Mouse (Mus musculus) CH12.LX (cell line): ENCODE results near the gene Tmem222. TPM values are rescaled to one million over a fixed set of nuclear protein-coding genes. Genes with fewer than 3 reads are reported as not detected.

Experiments
- DNase-seq: peaks from one replicate; pipeline ENCODE4 v3.0.0-alpha.2; 2013; ENCODE audit errors: extremely low read depth
- H3K27ac ChIP-seq: 2 replicates; pipeline ENCODE4 v1.5.1; 2012; ENCODE audit warnings: low read depth, mild to moderate bottlenecking, control low read depth, moderate library complexity; ENCODE audit not compliant: insufficient read depth
- H3K27me3 ChIP-seq: replicated peaks from 2 replicates; pipeline ENCODE3; 2012; ENCODE audit warnings: inconsistent platforms
- H3K36me3 ChIP-seq, 2 experiments: replicated peaks in 1 of 2; 2 replicates each; pipeline versions ENCODE3 to v1.6.1; 2012; ENCODE audit warnings: inconsistent platforms in 1 of 2, low read length in 1 of 2, mild to moderate bottlenecking in 1 of 2, mixed read lengths in 1 of 2, moderate library complexity in 1 of 2; ENCODE audit not compliant: control insufficient read depth in 1 of 2, insufficient read depth in 1 of 2
- H3K4me1 ChIP-seq, 2 experiments: 2 replicates each; pipeline ENCODE4 v1.6.1; 2012; ENCODE audit warnings: inconsistent platforms in 1 of 2, moderate library complexity in 1 of 2; ENCODE audit not compliant: insufficient read depth in 2 of 2, control insufficient read depth in 1 of 2
- H3K4me2 ChIP-seq: 2 replicates; pipeline ENCODE4 v1.6.1; 2012; ENCODE audit warnings: low read depth, mild to moderate bottlenecking, control low read depth; ENCODE audit not compliant: poor library complexity, insufficient read depth, severe bottlenecking
- H3K4me3 ChIP-seq, 3 experiments: fragments of 150-350 bp in 1 of 3; sonication (generic) in 1 of 3; replicated peaks in 1 of 3; 2 replicates each; pipeline versions ENCODE3 to v1.5.1; 2011 to 2012; ENCODE audit warnings: low read depth in 2 of 3, low read length in 2 of 3, mild to moderate bottlenecking in 2 of 3, moderate library complexity in 2 of 3, control low read depth in 1 of 3, improper control_type of control experiment in 1 of 3, inconsistent platforms in 1 of 3, mixed read lengths in 1 of 3; ENCODE audit not compliant: poor library complexity in 1 of 3
- H3K79me2 ChIP-seq: replicated peaks from 2 replicates; pipeline ENCODE4 v1.6.1; 2012; ENCODE audit warnings: mild to moderate bottlenecking, moderate library complexity; ENCODE audit not compliant: control insufficient read depth, poor library complexity, insufficient read depth, severe bottlenecking; ENCODE audit errors: extremely low read depth
- H3K9ac ChIP-seq: 2 replicates; pipeline ENCODE4 v1.6.1; 2012; ENCODE audit warnings: low read depth, mild to moderate bottlenecking, control low read depth, moderate library complexity; ENCODE audit not compliant: insufficient read depth
- H3K9me3 ChIP-seq: replicated peaks from 2 replicates; pipeline ENCODE3; 2012; ENCODE audit warnings: low read length, inconsistent platforms, mixed read lengths
- CHD1 ChIP-seq: IDR thresholded peaks from 2 replicates; pipeline ENCODE4 v1.6.1; 2012; ENCODE audit warnings: low read depth, low read length, improper control_type of control experiment, inconsistent platforms
- CHD2 ChIP-seq: IDR thresholded peaks from 2 replicates; pipeline ENCODE4 v1.6.1; 2011; ENCODE audit warnings: low read length, improper control_type of control experiment
- E2F4 ChIP-seq: IDR thresholded peaks from 2 replicates; pipeline ENCODE4 v1.6.1; 2011; ENCODE audit warnings: low read depth, low read length, improper control_type of control experiment; ENCODE audit not compliant: insufficient replicate concordance
- EP300 ChIP-seq: IDR thresholded peaks from 2 replicates; pipeline ENCODE4 v1.6.1; 2011; ENCODE audit warnings: low read length, improper control_type of control experiment
- ETS1 ChIP-seq: conservative IDR thresholded peaks from 2 replicates; pipeline ENCODE4 v1.6.1; 2012; ENCODE audit warnings: low read depth, mild to moderate bottlenecking, inconsistent platforms, low read length, improper control_type of control experiment, moderate library complexity
- GABPA ChIP-seq: IDR thresholded peaks from 2 replicates; pipeline ENCODE4 v1.6.1; 2012; ENCODE audit warnings: low read depth, low read length, improper control_type of control experiment, inconsistent platforms; ENCODE audit not compliant: insufficient replicate concordance
- IRF4 ChIP-seq: IDR thresholded peaks from 2 replicates; pipeline ENCODE4 v1.6.1; 2014; ENCODE audit warnings: low read depth, mild to moderate bottlenecking, inconsistent platforms, low read length, improper control_type of control experiment
- JUN ChIP-seq: IDR thresholded peaks from 2 replicates; pipeline ENCODE4 v1.6.1; 2011; ENCODE audit warnings: low read depth, mild to moderate bottlenecking, low read length, improper control_type of control experiment, moderate library complexity; ENCODE audit not compliant: insufficient read depth
- MAX ChIP-seq: IDR thresholded peaks from 2 replicates; pipeline ENCODE4 v1.6.1; 2011; ENCODE audit warnings: low read length, improper control_type of control experiment
- NRF1 ChIP-seq: IDR thresholded peaks from 2 replicates; pipeline ENCODE4 v1.6.1; 2014; ENCODE audit warnings: low read depth, mild to moderate bottlenecking, inconsistent platforms, low read length, improper control_type of control experiment, moderate library complexity
- POLR2A ChIP-seq: IDR thresholded peaks from 2 replicates; pipeline ENCODE4 v1.6.1; 2011; ENCODE audit warnings: low read depth, mild to moderate bottlenecking, improper control_type of control experiment, low read length
- RAD21 ChIP-seq: IDR thresholded peaks from 2 replicates; pipeline ENCODE4 v1.6.1; 2011; ENCODE audit warnings: low read depth, mild to moderate bottlenecking, low read length, improper control_type of control experiment, moderate library complexity
- RCOR1 ChIP-seq: conservative IDR thresholded peaks from 2 replicates; pipeline ENCODE4 v1.6.1; 2012; ENCODE audit warnings: low read depth, mild to moderate bottlenecking, inconsistent platforms, low read length, improper control_type of control experiment
- SIN3A ChIP-seq: IDR thresholded peaks from 2 replicates; pipeline ENCODE4 v1.6.1; 2012; ENCODE audit warnings: low read length, improper control_type of control experiment, inconsistent platforms
- SMC3 ChIP-seq: IDR thresholded peaks from 2 replicates; pipeline ENCODE4 v1.6.1; 2011; ENCODE audit warnings: low read depth, low read length, improper control_type of control experiment
- USF1 ChIP-seq: IDR thresholded peaks from 2 replicates; pipeline ENCODE4 v1.6.1; 2014; ENCODE audit warnings: low read depth, mild to moderate bottlenecking, inconsistent platforms, low read length, improper control_type of control experiment
- USF2 ChIP-seq: conservative IDR thresholded peaks from 2 replicates; pipeline ENCODE4 v1.6.1; 2011; ENCODE audit warnings: low read depth, low read length, improper control_type of control experiment
- ZC3H11A ChIP-seq: IDR thresholded peaks from 2 replicates; pipeline ENCODE4 v1.6.1; 2012; ENCODE audit warnings: low read depth, mild to moderate bottlenecking, inconsistent platforms, low read length, improper control_type of control experiment
- ZKSCAN1 ChIP-seq: IDR thresholded peaks from 2 replicates; pipeline ENCODE4 v1.6.1; 2012; ENCODE audit warnings: low read depth, inconsistent platforms, low read length, improper control_type of control experiment, borderline replicate concordance
- ZMIZ1 ChIP-seq: IDR thresholded peaks from 2 replicates; pipeline ENCODE4 v1.6.1; 2012; ENCODE audit warnings: low read depth, mild to moderate bottlenecking, inconsistent platforms, low read length, improper control_type of control experiment
- ZNF384 ChIP-seq: IDR thresholded peaks from 2 replicates; pipeline ENCODE4 v1.6.1; 2012; ENCODE audit warnings: low read depth, low read length, improper control_type of control experiment, inconsistent platforms
- dilution Hi-C: fragments of 300-500 bp; cut with MboI; formaldehyde crosslinking; loops from 2 replicates; pipeline ENCODE4 v1.14.3; 2020; ENCODE audit warnings: low sequenced_read_pairs; ENCODE audit not compliant: extremely low pct_unique_long_range_greater_than_20kb, extremely low pct_ligation_motif_present
- in situ Hi-C: fragments of 300-500 bp; cut with MboI; formaldehyde crosslinking; loops from 3 replicates; pipeline ENCODE4 v1.14.3; 2019; ENCODE audit warnings: low sequenced_read_pairs, low pct_ligation_motif_present, low pct_unique_long_range_greater_than_20kb, mixed read lengths
- polyA plus RNA-seq: library from polyadenylated mRNA; unstranded; fragments of >175 nt; gene quantifications from 2 replicates; pipeline ENCODE4 v1.2.1, GENCODE M21; 2012; ENCODE audit warnings: low read depth; ENCODE audit not compliant: insufficient read length
- total RNA-seq, 2 experiments: library from RNA; depleted of rRNA; stranded (reverse); fragments of 300-350 nt in 1 of 2; fragments of >200 nt in 1 of 2; gene quantifications; 2 replicates each; pipeline ENCODE4 v1.2.3; 2012 to 2014

Tmem222 gene
- total and polyA plus RNA-seq, 3 experiments: 64.8 to 95.7 (median 73.2) TPM

- Histone ChIP-seq H3K36me3 (peaks cover 18 to 67% of the 10 kb centered on the region in 2 experiments), H3K9ac (no peak overlapping the region), H3K4me1 (peaks cover 2 to 9% of the 10 kb centered on the region in 2 experiments; a peak in 3 of 4 replicates), H3K4me3 (no peak overlapping the region), H3K27me3 (no peaks in the 10 kb centered on the region), H3K79me2 (no peaks in the 10 kb centered on the region), H3K4me2 (no peak overlapping the region), H3K9me3 (no peaks in the 10 kb centered on the region), H3K27ac (no peak overlapping the region)
- TF ChIP-seq IRF4 (no peak), RAD21 (no peak), JUN (no peak), POLR2A (no peak), ZC3H11A (no peak), ZKSCAN1 (no peak), SMC3 (no peak), EP300 (no peak), RCOR1 (no peak), ETS1 (no peak), E2F4 (no peak)
- dilution Hi-C loops: no loop called here
- in situ Hi-C loops: loop anchor here (5.0 to 10.0 kb wide), 5 partner anchors 42 to 300 kb away; partner anchors contain the start of genes Cd164l2, Gpr3 and Sytl1
- DNase-seq: no peak
These were observed 27.2 kb upstream of the Tmem222 start for GRCm38 (mm10) chr4:133304770-133305169.

- Histone ChIP-seq H3K27ac (no peak overlapping the region), H3K9me3 (no peaks in the 10 kb centered on the region), H3K79me2 (no peaks in the 10 kb centered on the region), H3K4me1 (peaks cover 5 to 30% of the 10 kb centered on the region in 2 experiments; a peak in 3 of 4 replicates), H3K9ac (no peak overlapping the region), H3K27me3 (no peaks in the 10 kb centered on the region), H3K4me3 (no peak overlapping the region), H3K36me3 (peaks cover 19 to 74% of the 10 kb centered on the region in 2 experiments), H3K4me2 (no peak overlapping the region)
- DNase-seq: no peak
- dilution Hi-C loops (no loop called here), in situ Hi-C loops (loop anchor here (5.0 to 10.0 kb wide), 4 partner anchors 40 to 298 kb away; partner anchors contain the start of genes Cd164l2, Gpr3 and Sytl1)
- TF ChIP-seq EP300 (no peak), USF1 (no peak), MAX (no peak), NRF1 (no peak), ZNF384 (no peak), GABPA (no peak), JUN (no peak), CHD1 (no peak), ZMIZ1 (no peak), USF2 (no peak), CHD2 (no peak), SIN3A (no peak), SMC3 (no peak)
These were observed 25.1 kb upstream of the Tmem222 start for GRCm38 (mm10) chr4:133302668-133303067.
